Mouse (Mus musculus) spleen, postnatal 14 days (tissue): ENCODE data around the gene Ptov1.
A peak's percentile ranks its signal among the peaks of the same experiment; 100 is the strongest.

Experiments used
- DNase-seq, 2 experiments: peaks; one replicate each; pipeline ENCODE4 v3.0.0; 2021 to 2022; ENCODE audit warnings: low spot score in 2 of 2

The Ptov1 gene

DNA sequence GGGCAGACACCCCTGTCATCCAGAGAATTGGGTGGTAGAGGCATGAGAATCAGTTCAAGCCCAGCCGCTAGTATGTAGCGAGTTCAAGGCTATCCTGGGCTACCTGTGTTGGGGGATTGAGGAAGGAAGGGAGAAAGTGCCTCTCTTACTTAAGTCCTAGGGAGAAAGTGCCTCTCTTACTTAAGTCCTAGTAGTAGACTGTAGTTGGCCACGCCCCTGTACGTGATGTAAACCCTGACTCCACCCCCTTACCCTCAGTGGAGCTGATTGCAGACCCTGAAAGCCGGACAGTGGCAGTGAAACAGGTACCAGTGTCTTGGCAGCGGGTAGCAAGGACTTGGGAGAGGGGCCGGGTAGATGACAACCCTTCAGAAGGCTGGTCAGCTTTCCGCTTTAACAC lies 11.7 kb downstream of the Ptov1 start:
- DNase-seq = peak in 1 of 2 experiments; percentile 50

DNA sequence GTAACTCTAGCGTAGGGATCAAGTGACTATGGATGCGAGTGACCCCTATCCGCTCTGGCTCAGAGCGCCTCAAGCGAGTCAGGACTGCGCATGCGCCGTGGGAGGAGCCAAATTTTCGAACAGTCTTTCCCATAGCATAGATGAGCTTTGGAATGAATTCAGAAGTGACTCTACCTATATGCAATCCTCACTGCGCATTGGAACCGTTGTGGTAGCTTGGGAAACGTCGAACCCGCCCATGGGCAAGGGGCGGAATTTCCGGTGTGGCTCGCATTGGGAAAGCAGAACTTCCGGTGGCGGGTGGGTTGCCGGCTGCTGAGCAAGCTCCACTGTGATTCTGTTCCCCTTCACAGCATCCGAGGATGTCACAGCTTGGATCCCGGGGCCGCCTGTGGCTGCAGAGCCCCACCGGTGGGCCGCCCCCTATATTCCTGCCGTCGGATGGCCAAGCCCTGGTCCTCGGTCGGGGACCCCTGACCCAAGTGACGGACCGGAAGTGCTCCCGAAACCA lies 12.5 kb downstream of the Ptov1 start, which contains the start of gene Pnkp:
Gene Pnkp, plus strand, starts transcription at position 98 of the 511 bp plus-strand sequence.
- DNase-seq = peak; percentile 66 to 80

DNA sequence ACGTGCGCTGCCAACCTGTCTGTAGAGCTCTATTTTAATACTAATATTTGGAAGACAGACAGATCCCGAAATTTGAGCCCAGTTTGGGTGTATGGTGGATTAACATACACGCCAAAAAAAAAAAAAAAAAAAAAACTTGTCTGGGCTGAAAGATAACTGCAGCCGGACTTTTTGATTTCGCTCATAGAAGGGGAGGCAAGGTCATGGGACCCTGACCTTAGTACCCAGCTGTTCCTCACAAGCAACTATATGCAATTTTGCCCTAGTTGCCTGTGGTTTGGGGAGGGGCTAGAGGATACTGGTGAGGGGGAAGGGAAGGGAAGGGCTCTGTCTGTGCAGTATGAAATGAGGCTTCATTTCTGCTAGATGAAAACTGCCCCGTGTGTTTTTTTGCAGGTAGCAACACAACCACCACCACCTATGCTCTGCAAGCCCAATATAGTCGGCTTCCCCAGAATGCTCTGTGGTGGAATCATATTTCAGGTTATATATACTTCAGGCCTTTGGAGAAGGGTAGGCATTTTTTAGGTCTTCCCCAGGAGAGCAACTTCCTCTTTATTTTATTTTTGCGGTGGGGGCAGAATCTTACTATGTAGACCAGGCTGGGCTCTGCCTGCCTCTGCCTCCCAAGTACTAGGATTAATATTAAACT lies 13.2 kb downstream of the Ptov1 start:
- no peak for DNase-seq

DNA sequence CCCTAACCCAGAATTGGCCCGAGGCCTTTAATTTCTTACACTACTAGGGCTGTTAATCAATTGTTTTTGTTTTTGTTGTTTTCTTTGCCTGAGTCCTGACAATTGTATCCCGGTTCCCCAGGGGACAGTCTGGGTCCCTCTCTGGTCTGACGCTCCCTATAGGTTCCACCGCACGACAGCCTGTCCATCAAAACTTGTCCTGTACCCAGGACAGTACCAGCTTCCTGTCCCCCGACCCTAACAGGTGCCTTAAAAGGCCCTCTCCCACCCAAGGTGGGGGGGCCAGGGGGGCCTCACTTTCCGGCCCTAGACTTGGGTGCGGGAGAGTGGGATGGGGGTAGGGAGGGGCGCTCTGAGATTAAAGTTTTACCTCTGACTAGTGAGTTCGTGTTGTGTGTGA lies 14.6 kb downstream of the Ptov1 start:
- DNase-seq = no peak

DNA sequence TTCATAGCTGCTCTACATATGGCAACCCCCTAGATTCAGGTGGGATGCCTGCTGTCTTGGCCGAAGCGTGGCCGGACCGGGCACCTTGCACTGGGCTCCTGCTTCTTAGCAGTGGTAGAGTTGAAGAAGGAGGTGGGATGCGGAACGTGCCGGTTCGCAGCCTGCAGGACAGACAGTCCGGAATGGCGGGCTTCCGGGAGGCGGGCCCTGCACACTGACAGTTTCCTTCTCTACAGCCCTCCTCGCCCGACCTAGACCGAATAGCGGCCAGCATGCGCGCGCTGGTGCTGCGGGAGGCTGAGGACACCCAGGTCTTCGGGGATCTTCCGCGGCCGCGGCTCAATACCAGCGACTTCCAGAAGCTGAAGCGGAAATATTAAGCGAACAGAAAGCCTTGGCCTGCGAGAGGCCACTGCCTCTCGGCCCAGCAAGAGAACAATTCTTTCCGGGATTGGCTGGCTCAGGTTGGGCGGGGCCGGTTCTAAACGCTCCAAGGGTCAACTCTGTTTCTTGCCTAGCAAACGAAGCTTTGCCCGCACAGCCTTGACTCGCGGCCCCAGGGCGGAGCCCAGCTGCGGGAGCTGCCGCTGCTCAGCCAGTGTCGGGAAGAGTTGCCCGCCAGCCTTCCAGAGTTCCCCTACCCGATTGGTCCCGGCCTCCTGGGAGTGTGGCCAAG lies 15.1 kb downstream of the Ptov1 start:
- peak; percentile 76 to 77 for DNase-seq

DNA sequence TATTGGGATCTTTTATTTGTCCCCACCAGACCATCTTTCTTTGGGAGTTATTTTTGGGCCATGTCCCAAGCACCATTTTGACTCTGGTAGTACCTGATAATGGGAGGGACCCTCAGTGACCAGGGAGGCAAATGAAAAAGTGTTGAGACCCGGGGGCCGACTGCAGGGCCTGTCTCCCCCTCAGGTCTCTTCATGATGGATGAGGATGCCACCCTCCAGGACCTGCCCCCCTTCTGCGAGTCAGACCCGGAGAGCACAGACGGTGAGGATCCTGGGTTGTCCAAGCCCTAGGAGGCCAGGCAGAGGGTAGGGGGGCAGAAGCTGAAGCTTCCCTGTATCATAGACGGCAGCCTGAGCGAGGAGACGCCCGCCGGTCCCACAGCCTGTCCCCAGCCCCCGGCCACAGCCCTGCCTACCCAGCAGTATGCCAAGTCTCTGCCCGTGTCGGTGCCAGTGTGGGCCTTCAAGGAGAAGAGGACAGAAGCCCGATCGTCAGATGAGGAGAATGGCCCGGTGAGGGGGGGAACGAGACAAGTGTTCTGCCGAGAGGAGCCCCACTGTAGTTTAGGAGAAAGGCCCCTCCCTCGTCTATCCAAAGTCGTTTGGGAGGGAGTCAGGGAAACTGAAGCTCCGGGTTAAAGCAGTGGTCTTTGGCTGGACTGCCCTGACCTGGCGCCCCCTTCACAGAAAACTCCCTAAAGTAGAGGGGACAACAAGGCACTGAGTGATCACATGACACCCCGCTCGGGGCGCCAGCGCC lies 15.8 kb downstream of the Ptov1 start:
- DNase-seq = no peak

DNA sequence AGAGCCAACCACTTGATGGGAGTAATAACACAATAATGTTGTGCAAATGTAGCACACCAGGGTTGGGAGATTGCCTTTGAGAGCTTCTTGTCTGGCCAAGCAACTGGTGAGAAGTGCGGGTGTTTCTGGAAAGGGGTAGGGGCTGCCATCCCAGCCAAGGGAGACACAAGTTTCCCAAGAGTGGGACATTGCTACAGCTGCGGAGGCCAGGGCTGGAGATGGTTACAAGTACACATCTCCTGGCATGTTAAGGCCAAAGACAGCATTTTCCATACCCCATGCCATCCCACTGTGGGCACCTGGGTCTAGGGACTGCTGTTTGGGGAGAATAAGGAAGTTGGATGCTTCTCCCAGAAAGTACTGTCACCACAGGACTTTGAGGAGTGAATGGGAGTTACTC lies 16.5 kb downstream of the Ptov1 start:
- DNase-seq = no peak

DNA sequence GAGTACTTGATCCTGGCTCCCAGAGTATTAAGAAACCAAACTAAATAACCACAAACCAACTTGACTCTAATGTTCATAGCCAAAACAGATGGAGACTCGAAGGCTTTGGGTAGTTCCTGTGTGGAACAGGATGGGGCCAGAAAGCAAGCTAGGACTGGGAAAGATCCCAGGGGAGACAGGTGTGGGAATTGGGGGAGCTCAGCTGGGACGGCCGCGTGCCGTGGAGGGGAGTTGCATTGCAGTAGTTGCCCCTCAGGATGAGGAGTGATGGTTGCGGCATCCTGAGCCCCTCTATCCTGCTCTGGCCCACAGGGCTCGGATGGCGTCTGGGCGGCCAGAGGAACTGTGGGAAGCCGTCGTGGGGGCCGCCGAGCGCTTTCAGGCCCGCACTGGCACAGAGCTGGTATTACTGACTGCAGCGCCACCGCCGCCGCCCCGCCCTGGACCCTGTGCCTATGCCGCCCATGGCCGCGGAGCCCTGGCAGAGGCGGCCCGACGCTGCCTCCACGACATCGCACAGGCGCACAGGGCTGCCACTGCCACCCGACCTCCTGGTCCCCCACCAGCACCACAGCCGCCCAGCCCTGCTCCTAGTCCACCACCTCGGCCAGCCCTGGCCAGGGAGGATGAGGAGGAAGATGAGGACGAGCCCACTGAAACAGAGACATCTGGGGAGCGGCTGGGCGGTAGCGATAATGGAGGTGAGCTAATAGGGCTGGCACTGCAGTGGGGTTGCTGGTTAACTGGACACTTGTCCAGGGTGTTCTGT lies 17.1 kb downstream of the Ptov1 start:
- DNase-seq = no peak

DNA sequence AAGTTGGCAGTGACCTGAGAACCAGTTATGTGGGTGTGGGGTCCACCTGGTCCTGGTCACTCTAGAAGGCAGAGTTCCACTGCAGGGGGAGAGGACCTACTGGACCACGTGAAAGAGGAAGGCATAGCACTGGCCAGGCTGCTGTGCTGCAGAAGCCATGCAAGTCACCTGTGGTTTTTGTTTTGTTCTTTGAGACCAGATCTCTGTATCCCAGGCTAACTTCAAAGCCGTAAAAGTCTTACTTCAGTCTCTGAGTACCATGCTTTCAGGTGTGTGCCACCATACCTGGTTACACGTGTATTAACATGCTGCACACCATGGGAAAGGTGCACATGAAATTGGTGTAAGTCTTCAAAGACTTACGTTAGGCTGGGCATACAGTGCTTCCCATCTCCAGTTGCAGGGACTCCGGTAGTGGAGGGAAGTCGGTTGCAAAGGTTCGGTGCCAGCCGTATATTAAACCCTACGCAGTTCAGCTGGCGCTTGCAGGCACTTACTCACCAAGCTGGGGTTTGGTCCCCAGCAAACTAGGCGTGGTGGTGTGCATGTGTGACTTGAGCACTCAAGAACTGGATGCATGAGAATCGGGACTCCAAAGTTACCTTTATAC lies 17.9 kb downstream of the Ptov1 start:
- DNase-seq = no peak

DNA sequence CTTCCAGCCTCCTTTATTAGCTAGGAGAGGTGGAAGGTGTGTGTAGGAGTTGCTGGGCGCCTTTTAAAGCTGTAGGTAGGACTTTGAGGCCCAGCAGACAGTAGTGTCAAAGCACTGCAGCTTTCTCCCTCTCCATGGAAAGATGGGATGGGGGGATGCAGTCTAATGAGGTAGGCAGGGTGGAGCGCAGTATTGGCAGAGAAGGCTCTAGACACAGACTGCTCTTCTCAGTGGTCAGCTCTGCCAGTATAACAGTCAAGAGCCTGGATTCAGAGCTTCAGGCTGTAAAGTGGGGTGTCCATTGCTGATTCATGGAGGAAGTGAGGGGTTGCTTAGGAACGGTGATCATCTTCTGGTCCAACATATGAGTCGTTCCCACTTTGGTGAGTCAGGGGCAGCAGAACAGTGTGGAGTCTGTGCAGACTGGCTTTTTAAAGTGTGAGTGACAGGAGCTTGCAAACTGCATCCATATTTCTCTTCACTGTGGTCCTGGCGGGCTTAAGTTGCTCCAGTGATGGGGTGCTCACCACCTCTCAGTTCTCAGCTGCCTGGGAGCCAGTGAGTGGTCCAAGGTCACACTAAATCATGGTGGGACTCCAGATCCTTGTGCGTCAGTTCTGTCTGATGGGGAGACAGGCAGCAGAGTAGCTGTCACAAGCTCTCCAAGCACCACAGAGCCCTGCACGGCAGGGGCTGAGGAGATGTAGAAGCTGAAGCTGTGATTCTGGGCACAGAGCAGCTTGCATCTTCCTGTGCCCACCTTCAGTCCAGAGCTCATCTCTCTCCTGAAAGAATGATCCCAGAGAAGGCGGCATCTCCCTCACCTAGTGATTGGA lies 18.6 kb downstream of the Ptov1 start:
- no peak for DNase-seq

DNA sequence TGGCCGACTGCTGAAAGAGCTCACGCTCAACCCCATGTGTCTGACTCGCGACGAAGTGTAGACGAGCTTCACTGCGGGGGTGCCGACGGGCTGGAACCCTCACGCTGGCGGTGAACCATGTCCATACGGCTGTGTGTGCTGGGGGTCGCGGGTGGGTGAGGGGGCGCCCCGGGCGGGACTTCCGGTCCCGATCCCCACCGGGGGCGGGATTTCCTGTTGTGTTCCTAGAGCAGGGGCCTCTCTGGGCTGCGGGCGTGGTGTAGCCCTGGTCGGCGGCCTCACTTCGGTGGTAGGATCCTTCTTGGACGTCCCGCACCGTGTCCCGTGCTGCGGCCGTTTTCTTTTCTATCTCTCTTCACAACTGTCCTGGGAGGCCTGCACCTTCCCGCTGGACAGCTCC lies 19.4 kb downstream of the Ptov1 start:
- DNase-seq = peak; percentile 54 to 59

DNA sequence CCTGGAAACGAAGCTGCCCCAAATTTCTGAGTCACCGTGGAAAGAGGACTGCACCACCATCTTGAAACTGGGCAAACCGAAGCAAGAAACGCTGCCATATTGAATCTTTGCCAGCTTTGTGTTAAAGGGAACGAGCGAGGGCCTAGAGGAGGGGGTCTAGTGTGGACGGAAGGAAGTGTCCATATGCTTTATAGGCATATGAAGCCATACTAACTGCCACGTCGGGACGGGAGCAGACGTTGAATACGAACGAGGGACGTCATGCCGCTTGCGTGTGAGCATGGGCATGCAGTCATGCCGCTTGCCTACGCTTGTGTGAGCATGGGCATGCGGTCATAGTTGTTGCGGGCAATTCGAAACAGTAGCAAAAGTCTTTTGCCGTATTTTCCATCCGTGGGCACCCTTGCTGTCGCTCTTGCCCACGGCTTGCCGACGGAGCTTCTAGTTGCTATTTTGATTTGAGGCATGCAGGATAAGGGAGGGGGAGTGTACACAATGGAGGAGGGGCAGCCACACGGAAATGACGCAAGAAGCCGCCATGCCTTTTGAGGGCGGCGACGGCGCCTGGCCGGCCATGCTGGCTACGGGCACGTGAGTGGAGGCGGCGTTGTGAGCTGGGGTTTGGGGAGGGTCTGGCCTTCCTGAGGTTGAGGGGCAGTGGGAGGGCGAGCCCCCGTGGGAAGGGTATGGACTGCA lies 20.0 kb downstream of the Ptov1 start:
- peak; percentile 76 to 82 for DNase-seq

DNA sequence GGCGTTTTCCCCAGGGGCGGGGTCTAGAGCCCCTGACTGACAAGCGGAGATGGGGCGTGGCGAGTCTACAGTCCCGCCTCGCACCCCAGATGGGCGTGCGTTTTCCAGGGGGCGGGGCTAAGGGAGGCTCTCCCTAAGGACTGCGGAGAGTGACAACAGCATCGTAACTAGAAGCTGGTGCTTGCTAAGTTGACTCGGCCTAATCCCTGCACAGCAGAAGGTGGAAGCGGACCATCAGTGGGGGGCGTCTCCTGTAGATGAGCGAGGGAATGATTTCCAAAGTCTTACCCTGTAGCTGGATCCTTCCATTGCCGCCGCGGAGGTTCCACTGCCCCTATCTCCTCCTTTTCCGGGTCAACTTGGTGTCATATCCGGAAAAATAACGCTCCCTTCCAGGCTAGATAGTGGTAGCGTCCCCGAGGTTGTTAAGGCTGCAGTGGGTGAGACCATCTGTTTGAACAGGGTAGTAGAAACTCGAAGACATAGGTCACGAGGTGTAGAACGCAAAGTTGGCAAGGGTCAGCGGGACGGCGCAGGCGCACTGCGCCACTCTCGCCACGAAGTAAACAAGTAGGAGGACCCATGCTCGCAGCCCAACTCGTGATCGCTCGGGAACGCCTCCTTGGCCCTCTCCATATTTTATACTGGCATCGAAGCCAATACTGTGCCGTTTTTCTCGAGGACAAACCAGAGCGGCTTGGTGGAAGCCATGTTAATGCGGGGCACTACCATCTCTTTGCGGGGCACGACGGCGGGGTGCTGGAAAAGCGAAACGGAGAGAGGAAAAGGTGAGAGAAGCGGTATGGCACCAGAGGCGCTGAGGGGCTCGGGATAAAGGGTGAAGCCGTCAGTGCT lies 20.8 kb downstream of the Ptov1 start, which contains the start of the genes Akt1s1 and Tbc1d17:
Gene Akt1s1, plus strand, starts transcription at position 431 of the 855 bp plus-strand sequence.
Gene Tbc1d17, minus strand, starts transcription at position 519 of the 855 bp plus-strand sequence.
- DNase-seq = peak; percentile 91 to 94

DNA sequence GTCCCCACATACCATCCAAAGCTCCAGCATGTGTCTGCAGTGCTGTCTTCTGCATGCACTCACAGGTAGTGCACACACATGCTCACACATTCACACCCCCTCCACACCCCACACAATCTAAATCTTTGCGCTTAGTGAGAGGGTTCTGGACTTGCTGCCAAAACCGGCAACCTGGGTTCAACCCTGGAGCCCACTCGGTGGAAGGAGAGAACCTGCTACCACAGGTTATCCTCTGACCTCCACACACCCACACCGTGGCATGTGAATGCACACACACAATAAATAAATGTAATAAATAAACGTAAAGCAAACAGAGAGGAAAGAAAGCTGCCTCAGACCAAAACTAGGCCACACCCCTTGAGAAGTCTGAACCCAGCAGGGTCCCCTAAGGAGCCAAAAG lies 21.8 kb downstream of the Ptov1 start:
- DNase-seq = no peak

DNA sequence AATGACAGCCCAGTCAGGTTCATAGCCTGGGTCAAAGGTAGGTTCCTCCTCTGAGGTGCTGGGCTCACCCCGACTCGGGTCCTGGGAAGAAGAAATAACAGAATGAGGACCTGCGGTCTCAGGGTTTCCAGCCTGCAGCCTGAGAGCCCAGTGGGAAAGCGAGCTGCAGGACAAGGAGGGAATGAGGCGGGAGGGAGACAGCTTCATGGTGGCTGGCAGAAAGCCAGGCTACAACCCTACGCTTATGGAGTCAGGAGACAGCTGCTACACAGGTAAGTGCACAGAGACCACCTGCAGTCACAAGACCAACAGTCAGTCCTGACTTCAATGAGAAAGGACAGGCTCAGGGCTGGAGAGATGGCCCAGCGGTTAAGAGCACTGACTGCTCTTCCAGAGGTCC lies 22.8 kb downstream of the Ptov1 start:
- DNase-seq = no peak

DNA sequence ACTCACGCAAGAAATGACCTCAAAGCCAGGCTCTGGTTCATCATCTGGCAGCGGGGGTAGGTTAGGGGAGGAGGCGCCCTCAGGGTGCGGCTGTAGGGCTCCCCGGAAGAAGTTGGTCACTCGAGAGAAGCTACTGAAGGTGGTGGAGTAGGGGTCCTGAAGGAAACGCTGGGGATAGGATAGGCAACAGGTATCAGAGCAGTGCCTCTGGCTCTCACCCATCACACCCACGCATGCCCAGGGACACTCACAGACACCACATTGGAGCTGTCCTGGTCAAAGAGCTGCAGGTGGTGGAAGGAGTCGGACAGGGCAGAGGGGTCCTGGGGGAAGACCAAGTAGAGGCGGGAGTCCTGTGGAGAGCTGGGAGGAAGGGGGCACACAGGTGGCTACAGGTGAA lies 24.6 kb downstream of the Ptov1 start:
- no peak for DNase-seq

DNA sequence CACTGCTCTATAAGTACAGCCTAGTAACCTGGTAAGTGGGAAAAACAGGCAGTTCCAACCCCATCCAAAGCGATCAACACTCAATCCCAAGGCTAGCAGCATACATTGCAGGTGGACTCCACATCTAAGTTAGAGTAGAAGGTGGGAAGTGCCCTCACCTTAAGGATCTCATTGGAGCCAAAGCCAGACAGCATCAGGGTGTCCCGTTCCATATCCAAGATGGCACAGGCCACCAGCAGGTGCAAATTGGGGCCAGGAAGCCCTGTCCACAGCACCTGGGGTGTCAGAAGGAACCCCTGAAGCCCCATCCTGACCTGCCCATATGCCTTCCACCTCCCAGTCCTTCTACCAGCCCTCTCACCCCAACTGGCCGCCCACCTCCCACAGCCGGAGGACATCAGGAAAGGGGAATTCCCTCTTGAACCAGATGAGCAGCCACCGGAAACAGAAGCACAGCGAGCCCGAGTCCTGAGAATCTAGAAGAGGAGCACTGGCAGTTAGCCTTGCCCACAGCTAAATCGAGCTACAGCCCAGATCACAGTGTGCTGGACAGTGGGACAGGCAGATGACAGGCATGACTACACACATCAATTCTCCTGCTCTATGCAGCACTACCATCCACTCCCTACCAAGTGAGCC lies 27.6 kb downstream of the Ptov1 start:
- DNase-seq = no peak

DNA sequence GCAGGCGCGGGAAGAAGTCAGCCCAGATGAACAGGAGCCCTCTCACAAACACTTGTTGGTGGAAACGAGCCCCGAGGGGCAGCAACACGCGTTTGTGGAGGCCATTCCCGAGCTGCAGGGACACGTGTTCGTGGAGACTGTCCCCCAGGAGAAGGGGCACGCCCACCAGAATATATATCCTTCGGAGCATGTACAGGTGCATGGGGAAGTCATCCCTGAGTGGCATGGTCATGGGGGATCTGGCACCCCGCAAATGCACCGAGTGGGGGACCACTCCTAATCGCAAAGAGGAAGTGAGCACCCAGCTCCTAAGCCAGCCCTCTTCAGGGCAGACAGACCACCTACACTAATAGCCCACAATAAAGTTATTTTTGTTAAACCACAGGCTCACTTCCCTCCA lies 29.2 kb downstream of the Ptov1 start:
- no peak for DNase-seq
